Mouse (Mus musculus) frontal cortex, postnatal 10 days (tissue): ENCODE measurements around the gene B430306N03Rik.
"Not testable (repeated sequence)": the region's sequence is repeated elsewhere in the genome, so short reads cannot be mapped to it uniquely, and the experiment has no call there.

Experiments
- DNase-seq, 2 experiments: peaks; one replicate each; pipeline ENCODE4 v3.0.0; 2022; ENCODE audit warnings: low spot score in 2 of 2, mixed read lengths in 1 of 2

The B430306N03Rik gene

DNA sequence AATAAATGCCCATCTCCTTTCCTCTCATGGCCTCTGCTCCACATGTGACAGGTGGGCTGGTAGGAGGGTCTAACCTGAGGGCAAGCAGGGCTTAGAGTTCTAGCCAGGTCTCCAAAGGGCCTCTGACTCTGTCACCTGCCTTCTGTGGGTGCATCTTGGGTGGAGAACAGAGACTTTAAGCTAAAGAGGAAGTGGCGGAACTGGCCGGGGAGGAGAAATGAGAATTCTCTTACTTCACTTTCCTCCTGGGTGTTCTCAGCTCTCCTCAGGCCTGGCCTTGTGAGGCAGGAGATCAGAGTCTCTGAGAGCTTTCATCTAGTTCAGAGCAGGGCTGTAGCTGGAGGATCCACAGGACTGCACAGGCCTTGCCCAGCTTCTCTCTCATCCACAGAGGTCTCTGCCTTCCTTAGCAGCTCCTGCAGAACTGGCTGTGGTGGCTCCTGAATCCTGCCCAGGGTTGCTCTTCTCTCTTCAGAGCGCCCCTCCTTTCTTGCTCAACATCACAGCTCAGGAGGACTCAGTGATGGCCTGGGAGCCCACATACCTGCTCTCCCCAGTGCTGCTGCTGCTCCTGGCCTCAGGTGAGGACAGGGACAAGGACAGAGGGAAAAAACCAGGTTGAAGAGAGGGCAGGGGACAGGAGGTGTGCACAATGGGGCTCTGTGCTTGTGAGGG lies at the start of gene B430306N03Rik:
B430306N03Rik (plus strand) TSS at position 237 of the 675 bp plus-strand sequence.
- not testable (repeated sequence) for DNase-seq

DNA sequence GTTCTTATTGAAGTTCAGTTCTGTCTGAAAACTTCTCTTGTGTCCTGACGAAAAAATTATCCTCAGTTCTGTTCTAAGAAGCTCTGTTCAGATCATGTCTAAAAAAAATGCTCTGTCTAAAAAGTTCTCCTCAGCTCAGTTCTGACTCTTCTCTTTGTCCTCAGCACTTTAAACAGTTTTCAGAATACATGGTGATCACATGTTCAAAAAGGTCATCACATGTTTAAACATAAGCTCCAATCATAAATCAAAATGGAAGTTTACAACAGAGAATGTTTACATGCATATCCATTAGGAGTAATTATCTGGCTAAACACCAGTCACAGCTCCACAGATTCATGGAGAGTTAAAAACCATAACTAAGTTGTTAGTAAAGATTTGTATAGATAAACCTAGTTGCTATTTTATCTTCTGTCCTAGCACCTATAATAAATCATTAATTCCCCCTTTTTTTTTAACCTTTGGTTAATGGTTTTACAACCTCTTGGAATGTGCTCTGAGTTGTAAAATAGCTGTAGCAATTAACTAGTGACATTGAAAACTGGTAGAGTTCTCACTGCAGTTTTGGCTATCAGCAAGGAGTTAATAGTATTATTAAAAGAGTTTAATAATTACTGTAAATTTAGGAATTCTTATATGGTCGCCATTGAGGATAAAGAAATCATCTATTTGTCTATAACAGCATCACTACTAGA lies 49.2 kb upstream of the B430306N03Rik start:
- DNase-seq: no peak

DNA sequence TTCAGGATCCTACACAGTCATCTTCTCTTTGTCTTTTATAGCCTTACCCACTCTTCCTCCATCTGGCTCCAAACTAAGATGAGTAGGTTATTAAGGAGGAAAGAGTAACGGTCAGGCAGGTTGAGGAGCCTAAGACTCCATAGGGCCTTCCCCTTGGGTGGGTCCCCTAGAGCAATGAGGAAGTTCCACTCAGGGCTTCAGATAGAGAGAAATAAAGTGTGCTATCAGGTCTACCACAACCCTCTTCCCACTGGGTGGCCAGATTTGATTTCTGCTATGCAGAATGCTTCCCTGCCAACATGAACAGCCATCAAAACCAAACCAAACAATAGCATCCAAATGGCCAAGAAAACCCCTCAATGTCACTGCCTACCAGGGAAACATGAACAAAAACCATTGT lies 48.4 kb upstream of the B430306N03Rik start:
- DNase-seq: no peak

DNA sequence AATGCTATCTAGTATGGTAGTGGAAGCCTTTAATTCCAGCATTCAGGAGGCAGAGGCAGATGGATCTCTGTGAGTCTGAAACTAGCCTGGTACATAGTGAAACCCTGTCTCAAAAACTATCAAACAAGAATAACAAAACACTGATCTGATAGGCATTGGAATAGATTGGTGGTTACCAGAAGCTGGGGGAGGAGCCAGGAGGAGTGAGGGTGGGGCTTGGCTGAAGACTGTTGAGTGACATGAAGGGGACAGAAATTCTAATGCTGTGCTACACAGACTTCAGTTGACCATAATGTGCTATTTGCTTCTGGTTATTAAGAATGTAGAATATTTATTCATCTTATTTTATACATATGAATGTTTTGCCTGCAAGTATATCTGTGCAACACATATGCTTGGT lies 47.7 kb upstream of the B430306N03Rik start:
- no peak for DNase-seq

DNA sequence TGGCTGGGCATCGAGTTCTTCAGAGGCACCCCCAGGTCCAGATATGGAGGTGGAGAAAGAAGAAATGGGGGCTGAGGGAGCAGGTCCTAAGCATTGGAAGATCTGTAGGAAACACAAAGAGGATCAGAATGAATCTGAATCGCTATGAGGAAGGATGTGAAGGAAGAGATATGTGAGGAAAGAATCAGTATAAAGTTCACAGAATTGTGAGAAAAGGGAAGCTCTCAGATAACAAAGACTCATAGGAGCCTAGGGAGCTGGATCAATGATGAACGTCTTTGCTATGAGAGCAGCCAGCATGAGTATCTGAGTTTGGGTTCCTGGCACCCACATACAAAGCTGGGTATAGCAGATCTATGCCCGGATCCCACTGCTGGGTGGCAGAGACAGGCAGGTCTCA lies 46.1 kb upstream of the B430306N03Rik start:
- DNase-seq: no peak

DNA sequence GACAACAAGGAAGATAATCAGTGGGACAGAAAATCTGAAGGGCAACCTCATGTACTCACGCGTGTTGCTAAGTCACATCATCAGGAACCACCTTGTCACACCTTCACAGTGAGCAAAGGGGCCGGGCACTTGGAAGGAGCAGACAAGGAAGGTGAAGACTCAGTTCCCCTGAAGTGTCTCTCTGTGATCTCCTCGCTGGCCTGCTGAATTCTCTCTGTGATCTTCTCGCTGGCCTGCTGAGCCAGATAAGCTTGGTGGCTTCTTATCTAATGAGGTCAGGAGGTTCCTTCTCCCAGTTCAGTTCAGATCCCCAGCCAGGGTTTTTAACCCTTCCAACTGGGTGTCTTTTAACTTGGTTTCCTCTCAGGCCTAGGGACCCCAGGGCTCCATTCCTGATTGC lies 43.8 kb upstream of the B430306N03Rik start:
- no peak for DNase-seq

DNA sequence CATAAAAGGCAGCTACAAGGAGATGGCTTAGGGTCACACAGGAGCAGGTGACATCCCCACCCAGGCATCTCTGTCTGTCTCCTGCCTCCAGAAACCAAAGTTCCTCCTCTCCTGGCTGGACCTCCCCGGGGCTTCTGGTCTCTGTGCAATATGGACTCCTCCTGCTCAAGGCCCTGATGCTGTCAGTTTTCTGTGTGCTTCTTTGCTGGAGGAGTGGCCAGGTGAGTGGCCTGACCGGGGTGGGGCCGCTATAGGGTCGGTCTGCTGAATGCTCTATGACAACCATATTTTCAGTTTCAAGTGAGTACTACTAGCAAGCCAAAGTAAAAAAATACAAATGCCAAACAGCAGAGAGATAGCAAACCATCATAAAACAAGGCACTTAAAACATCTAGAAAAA lies 43.3 kb upstream of the B430306N03Rik start:
- no peak for DNase-seq

DNA sequence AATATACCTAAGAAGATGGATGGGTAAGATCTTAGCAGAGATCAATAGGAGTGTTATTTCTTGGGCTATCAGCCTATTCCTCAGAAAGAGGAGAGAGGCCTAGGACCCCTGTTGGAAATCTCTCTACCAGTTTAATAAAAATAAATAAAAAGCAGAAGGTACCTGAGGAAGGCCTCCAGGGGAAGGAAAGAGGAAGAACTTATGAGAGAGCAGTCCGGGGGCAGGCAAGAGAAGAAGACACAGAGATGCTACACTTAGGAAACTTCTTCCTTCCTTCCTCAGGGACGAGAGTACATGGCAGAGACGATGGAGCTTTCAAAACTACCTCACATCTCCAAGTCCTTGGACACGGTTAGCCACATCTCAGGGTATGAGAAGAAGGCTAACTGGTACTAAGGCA lies 41.8 kb upstream of the B430306N03Rik start:
- no peak for DNase-seq

DNA sequence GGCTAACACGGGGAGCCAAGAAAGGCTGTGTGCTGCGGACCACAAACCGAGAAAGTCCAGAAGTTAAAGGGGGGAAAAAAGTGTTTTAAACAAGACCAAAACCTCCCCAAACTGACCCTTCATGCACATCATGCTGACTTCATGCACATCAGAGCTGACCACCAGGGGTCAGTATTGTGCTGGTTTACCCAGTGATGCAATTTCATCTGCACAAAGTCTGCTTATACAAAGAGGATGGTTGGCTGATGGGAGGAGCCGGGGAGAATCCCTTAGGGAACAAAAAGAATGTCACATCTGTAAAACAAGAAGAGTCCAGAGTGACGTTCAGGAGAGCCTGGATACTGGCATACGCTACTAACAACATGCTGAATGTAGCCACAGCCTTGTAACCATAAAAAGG lies 41.1 kb upstream of the B430306N03Rik start:
- DNase-seq: peak; percentile 15 to 60

DNA sequence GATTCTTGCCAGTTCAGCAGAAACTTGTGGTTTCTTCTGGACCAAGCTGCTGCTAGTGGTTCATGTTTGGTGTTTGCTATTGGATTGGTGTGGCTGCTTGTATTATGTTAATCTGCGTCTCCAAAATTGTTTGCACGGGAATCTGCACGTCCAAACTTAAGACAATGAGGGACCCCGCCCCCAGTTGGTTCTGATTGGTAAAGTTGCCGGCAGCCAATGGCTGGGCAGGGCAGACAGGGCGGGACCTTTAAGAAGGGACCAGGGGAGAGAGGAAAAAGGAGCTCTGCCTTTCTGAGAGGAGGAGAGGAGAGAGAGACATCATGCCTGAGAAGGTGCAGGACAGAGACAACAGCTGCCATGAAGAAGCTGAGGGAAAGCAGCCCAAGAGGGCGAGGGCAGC lies 40.2 kb upstream of the B430306N03Rik start:
- DNase-seq: no peak

DNA sequence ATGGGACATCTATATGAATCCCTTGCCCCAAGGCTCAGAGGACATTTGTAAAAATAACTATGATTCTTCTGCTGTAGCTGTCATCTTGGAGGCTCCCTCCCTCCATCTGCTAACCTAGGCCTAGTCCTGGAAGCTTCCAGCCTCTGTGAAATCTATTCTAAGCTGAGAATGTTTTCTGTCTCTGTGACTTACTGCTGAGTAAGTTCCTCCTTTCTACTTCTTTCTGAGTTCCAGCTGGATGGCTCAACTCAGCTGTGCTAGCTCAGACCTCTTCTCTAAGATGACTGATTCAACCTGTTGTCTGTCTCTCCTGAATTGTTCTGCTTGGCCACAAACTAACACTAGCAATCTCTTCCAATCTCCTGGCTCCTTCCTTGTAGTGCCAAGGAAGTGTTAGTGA lies 37.6 kb upstream of the B430306N03Rik start:
- no peak for DNase-seq

DNA sequence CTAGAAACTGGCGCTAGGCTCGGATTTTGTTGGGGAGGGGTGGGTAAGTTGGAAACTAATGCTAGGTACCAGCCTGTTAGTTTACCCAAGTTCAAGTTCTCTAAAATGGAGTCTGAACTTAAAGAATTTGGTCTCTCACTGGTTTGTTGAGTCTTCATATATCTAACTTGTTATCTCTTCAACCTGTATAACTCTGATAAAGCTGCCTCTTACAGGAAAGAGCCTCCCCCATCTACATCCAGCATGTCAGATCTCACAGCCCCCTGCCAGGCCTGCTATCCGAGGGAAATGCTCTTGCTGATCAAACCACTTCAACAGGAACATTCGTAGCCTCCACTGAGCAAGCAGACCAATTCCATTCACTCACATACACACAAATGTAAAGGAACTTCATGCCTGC lies 36.9 kb upstream of the B430306N03Rik start:
- DNase-seq: no peak

DNA sequence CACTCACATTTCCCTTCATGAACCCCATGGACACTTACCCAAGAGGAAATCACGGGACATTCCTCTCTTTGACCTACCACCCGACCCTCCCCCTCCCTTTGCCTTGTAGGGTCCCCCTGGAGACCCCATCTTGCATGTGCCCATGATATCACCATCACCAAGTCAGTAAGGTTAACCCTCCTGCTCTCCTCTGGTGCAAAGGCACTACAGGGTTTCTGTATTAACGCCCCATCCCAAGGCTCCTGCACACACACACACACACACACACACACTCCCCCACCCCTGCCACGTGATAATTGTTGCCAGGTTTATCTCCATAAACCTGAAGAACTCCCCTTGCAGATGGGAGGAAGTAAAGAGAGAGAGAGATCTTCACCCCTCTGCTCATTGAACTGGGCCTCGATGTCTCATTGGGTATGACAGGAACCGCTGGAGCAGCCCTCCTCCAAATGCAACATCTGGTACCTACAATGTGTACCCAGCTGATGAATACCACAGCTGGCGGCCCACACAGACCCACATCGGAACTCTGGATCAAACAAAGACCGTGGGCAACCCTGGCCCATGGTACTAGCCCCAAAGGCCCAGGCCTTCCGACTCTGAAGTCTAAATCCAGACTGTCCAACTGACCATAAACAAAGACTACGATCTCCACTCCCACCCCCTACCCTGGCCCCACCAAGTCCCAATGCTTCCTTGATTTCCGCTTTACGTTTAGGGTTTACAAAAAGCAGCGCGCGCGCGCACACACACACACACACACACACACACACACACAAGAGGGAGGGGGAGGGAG lies 34.8 kb upstream of the B430306N03Rik start:
- DNase-seq: no peak

DNA sequence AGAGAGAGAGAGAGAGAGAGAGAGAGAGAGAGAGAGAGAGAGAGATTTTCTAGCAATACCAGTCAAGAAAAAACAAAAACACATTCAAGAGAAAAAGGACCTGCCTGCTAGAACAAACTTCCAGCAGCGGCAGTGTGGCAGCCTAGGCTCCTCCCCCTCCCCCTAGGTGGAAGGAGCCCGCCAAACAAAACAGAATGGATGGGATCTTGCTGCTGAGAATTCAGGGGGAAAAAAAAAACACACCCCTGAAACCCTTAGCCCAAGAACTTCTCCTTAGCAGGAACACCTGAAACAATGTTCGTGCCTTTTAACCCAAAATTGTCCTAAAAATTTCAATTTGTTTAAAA lies 34.2 kb upstream of the B430306N03Rik start:
- no peak for DNase-seq

DNA sequence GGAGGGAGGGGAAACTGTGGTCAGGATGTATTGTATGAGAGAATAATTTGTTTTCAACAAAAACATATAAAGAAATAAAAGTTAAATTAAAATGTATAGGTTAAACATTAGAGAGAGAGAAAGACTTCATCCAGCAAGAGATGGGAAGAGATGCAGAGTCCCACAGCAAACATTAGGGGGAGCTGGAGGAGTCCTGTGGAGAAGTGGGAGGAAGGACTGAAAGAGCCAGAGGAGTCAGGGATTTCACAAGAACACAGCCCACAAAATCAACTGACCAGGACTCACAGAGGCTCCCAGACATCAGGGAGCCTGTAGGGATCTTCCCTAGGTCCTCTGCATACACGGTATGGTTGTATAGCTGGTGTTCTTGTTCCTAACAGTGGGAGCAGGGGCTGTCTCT lies 29.2 kb upstream of the B430306N03Rik start:
- DNase-seq: no peak

DNA sequence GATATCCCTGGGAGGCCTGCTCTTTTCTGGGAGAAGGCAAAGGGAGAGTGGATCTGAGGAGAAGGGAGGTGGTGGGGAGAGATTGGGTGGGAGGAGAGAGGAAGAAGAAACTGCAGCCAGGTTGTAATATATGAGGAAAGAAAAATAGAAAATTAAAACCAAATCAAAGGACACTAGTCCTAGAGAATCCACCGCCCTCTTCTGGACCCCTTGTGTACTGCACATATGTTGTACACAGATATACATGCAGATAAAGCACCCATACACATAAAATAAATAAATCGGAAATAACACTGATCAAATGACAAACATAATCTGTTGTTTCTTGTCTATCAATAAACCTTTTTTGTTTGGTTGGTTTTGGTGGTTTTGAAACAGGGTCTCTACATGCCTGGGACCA lies 28.7 kb upstream of the B430306N03Rik start:
- DNase-seq: no peak

DNA sequence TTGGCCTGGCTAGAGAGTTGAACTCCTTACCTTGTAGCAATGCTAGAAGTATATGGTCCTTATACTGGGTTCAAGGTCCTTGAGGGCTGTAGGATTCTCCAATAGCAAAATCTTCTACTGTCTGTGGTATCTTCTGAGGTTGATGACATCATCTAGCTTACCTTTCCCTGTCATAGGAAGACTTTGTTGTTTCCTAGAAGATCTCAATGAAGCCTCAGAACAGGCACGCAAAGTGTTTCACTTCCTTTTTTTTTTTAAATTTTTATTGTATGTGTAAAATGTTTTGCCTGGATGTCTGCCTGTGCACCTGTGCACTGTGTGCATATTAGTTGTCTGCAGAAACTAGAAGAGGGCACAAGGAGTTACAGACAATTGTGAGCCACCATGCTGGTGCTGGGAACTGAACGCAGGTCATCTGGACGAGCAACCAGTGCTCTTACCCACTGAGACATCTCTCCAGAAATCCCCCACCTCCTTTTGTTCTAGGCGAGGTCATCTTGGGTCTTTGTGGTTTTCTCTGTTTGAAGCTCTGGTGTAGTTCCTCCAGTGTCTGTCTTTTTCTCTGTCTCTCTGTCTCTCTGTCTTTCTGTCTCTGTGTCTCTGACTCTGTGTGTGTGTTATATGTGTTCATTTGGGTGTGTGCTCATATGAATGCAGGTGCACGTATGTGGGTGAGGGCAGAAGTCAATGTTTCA lies 22.3 kb upstream of the B430306N03Rik start:
- DNase-seq: no peak

DNA sequence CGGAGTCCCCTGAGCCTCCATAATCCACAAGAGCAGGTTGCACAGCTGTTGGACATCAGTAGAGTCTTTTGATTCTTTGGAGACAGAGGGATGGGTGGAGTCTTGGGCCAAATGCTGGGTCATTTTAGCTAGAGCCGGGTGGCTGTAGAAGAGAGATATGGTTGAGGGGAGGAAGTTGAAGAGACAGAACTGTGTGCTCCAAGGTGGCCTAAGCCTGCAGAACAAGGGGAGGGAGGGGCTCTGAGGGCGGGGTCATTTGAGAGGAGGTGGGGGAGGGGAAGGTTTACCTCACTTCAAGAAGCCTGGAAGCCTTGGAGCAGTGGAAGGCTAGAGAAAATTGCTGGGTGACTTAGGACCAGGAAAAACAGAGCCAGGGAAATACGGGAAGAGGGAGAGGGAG lies 16.7 kb upstream of the B430306N03Rik start, which contains the start of gene Treml2:
Treml2 (plus strand) TSS at position 296 of the 400 bp plus-strand sequence.
- DNase-seq: no peak

DNA sequence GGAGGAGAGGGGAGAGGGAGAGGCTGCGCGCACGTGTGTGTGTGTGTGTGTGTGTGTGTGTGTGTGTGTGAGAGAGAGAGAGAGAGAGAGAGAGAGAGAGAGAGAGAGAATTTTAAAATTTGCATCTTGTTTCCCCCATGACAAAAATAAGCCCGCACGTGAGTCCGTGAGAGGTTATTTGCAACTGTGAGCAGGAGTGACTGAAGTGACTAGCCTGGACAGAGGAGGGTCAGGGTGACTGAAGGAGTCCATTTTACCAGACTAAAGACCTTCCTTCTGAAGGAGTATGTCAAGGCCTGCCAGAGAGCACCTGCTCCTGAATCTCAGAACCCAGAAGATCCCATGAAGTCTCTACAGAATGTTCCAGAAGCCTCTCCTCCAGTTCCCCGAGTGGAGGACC lies 16.2 kb upstream of the B430306N03Rik start:
- DNase-seq: no peak

DNA sequence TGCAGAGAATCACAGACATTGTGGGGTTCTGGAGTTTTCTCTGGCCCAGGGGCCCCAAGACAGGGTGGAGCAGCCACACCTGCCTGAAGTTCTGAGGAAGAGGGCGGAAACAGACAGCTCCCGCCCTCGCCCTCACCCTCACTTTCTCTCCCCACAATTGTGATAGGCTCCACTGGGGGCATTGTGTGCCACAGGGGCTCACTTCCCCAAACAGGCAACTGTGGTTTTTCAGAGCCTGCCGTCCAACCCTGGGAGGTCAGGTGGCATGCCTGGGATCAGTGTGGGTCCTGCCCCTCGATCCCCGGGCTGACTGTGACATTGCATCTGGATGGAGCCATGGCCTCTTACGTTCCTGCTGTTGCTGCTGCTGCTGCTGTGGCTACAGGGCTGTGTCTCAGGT lies 15.7 kb upstream of the B430306N03Rik start:
- peak in 1 of 2 experiments; percentile 18 for DNase-seq

DNA sequence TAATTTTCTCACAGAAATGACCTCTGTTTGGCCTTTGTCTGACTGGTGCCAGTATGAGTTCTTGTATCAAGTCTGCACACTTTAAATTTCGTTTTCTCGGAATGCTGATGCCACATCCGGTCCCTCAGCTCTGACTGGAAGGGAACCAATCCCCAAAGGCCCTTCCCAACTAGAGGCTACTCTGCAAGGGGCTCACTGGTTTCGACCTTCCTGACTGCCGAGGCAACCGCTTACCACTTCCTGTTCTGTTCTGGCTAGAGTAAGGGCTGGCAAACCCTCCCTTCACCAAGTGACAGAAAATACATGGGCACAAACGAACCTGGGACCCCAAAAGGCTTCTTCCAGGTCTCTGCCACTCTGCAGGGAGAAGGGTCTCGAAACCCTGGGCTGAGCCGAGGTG lies 15.1 kb upstream of the B430306N03Rik start:
- DNase-seq: no peak

DNA sequence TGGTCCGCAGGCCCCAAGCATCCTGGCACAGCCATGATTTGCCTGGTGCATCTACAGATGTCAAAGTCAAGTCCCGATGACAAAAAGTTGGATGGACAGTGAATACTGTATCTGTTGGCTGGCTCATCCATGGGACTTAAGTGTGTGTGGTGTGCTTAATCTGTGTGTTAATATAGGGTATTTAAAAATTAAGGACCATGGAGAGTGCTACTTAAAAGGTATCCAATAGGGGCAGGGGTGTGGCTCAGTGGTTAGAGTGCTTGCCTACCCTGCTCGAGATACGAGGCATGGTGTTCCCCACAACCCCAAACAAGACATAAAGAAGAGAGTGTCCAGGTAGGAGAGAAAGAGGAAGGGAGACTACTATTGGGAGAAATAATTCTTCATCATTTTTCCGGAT lies 14.1 kb upstream of the B430306N03Rik start:
- DNase-seq: no peak
